In the genomic region with DNA sequence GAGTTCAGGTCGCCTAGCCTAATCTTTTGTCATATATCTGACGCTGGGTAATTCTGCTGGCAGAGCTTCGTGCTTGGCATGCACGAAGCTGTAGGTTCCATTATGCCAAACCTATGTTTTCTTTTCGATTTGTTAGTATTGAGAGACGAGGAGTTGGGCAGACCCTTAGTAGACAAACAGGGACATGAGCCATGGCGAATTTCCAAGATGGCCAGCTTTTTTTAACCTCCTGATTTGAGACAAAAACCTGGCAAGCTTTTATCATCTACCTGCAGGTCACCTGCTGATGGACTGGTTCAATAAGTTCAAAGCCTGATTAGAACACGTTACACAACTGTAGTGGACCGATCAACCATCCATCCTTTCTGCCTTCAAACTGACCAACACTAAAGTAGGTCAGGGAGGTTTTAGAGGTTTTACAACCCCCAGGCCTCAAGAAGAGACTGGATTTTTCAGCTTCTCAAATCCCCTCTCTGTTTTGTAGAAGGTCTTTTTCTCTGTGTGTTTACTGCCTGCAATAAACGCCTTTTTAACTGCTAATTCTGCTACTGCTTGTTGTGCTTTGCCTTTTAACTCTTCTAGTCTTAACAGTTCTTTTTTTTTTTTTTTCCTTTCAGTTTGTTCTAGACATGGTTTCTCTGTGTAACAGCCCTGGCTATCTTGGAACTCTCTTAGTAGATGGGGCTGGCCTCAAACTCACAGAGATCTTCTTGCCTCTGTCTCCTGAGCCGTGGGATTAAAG, we compare ENCODE assay signal across 8 mouse cellular contexts. TPM values are rescaled to one million over a fixed set of nuclear protein-coding genes. Genes with fewer than 3 reads are reported as not detected.
A peak's percentile ranks its signal among the peaks of the same experiment; 100 is the strongest.
DNase-seq lines count a peak whose midpoint lies in the region; ATAC-seq and TF ChIP-seq lines count a peak whose summit lies in the region.

No protein-coding gene starts in this region.

- H3K27me3 ChIP-seq in heart, embryonic 12.5 days (replicated peaks) = no peaks in the 10 kb centered on the region
- H3K27me3 ChIP-seq in limb, embryonic 10.5 days (ENCODE audit: low read depth, poor library complexity, severe bottlenecking) = no peaks in the 10 kb centered on the region
- H3K27me3 ChIP-seq in myocyte (ENCODE audit: control insufficient read depth, insufficient read depth, insufficient read length) = no peaks in the 10 kb centered on the region

- no peaks in the 10 kb centered on the region for H3K9me3 ChIP-seq in heart, embryonic 12.5 days (replicated peaks)
- H3K9me3 ChIP-seq in limb, embryonic 10.5 days (replicated peaks) = no peaks in the 10 kb centered on the region

- peak; percentile 42 for DNase-seq in cerebellum, adult 11 months
- DNase-seq in cerebellum, postnatal 25 days = no peak
- DNase-seq in right cerebral cortex, postnatal 14 days = peak; percentile 9
- DNase-seq in right cerebral cortex, adult 2 months (ENCODE audit: low spot score in 2 of 2) = no peak
- DNase-seq in limb, embryonic 10.5 days (ENCODE audit: low spot score) = no peak
- no peak for DNase-seq in frontal cortex, adult 2 months (ENCODE audit: extremely low spot score in 1 of 2, low spot score in 1 of 2)

- peak overlapping the region; percentile 98 for H3K27ac ChIP-seq in heart, embryonic 12.5 days (ENCODE audit: poor library complexity, severe bottlenecking)
- H3K27ac ChIP-seq in limb, embryonic 10.5 days = peak overlapping the region; percentile 97

- peak overlapping the region; percentile 98 for H3K4me3 ChIP-seq in heart, embryonic 12.5 days
- peak overlapping the region; percentile 92 for H3K4me3 ChIP-seq in limb, embryonic 10.5 days
- H3K4me3 ChIP-seq in myocyte = peak overlapping the region; percentile 61

- ATAC-seq in heart, embryonic 12.5 days (ENCODE audit: insufficient number of reproducible peaks, low FRiP score) = no peak

- peaks cover 17% of the 10 kb centered on the region for H3K4me1 ChIP-seq in heart, embryonic 12.5 days (replicated peaks)
- peaks cover 18% of the 10 kb centered on the region for H3K4me1 ChIP-seq in limb, embryonic 10.5 days

- WGBS in heart, embryonic 12.5 days = 31% methylated on average over 11 of the region's 11 CpGs
- 28% methylated on average over 11 of the region's 11 CpGs for WGBS in limb, embryonic 10.5 days

- peak overlapping the region; percentile 79 for H3K4me2 ChIP-seq in heart, embryonic 12.5 days
- peak overlapping the region; percentile 89 for H3K4me2 ChIP-seq in myocyte (ENCODE audit: low read depth)

- no peak for TF ChIP-seq POLR2A in myocyte (IDR thresholded peaks at IDR 0.05; ENCODE audit: insufficient read length, low read depth)

- peak overlapping the region; percentile 92 for H3ac ChIP-seq in myocyte (ENCODE audit: control insufficient read depth, insufficient read length)

- peak overlapping the region; percentile 8; the same call in 1 of the 2 replicates for H3K9ac ChIP-seq in heart, embryonic 12.5 days

- peaks cover 36% of the 10 kb centered on the region for H3K79me2 ChIP-seq in myocyte (ENCODE audit: control insufficient read depth, insufficient read depth)

- no peaks in the 10 kb centered on the region for H3K36me3 ChIP-seq in heart, embryonic 12.5 days
- peaks cover 8% of the 10 kb centered on the region for H3K36me3 ChIP-seq in limb, embryonic 10.5 days
- peaks cover 3% of the 10 kb centered on the region for H3K36me3 ChIP-seq in myocyte (ENCODE audit: control insufficient read depth, insufficient read depth)

TF ChIP-seq in myocyte, 11 proteins besides CTCF, POLR2A, EP300 and RAD21:
- TF ChIP-seq USF1 (IDR thresholded peaks at IDR 0.05; ENCODE audit: low read depth) (no peak), CEBPB (IDR thresholded peaks at IDR 0.05; ENCODE audit: insufficient read depth, poor library complexity, severe bottlenecking) (no peak), MAX (IDR thresholded peaks at IDR 0.05; ENCODE audit: low read depth) (no peak), POLR2AphosphoS2 (IDR thresholded peaks at IDR 0.05; ENCODE audit: insufficient read length, low read depth) (no peak), TCF3 (IDR thresholded peaks at IDR 0.05; ENCODE audit: insufficient read length, low read depth) (no peak), MYOD1 (IDR thresholded peaks at IDR 0.05; ENCODE audit: control insufficient read depth in 1 of 3, insufficient read length in 2 of 3, low read depth in 2 of 3) (no peak), TCF12 (IDR thresholded peaks at IDR 0.05; ENCODE audit: insufficient read depth, poor library complexity, severe bottlenecking) (no peak), E2F4 (IDR thresholded peaks at IDR 0.05; ENCODE audit: insufficient read depth) (no peak), MYOG (IDR thresholded peaks at IDR 0.05; ENCODE audit: control insufficient read depth in 1 of 3, insufficient read depth in 1 of 3, insufficient read length in 2 of 3, low read depth in 2 of 3) (no peak), REST (IDR thresholded peaks at IDR 0.05; ENCODE audit: insufficient read depth, insufficient read length) (no peak), SRF (IDR thresholded peaks at IDR 0.05; ENCODE audit: control insufficient read depth, insufficient read length, low read depth) (no peak)

RNA-seq across cellular contexts. Expression of a gene that starts 0.8 kb away (rescaled TPM):
- polyA plus RNA-seq in heart, embryonic 12.5 days (2016; fragmentation: Nextera tagmentation; extraction: Ambion mirVana) = 22.5 and 23.9 TPM in 2 replicates
- polyA plus RNA-seq in limb, embryonic 10.5 days (2016; fragmentation: Nextera tagmentation; extraction: Ambion mirVana) = 34.9 and 36.1 TPM in 2 replicates
- 6.6 TPM for polyA plus RNA-seq in myocyte (2012; fragmentation: generic; extraction: Trizol)
- polyA plus RNA-seq in frontal cortex, adult 2 months (2012; rRNA removed) = 30.3 and 32.8 TPM in 2 replicates

RNA-seq across cellular contexts. Expression of a gene that starts 1.1 kb away (rescaled TPM):
- polyA plus RNA-seq in heart, embryonic 12.5 days (2016; fragmentation: Nextera tagmentation; extraction: Ambion mirVana) = 0.26 TPM in 1 of 2 replicates, not detected in the other
- 0.26 TPM in 1 of 2 replicates, not detected in the other for polyA plus RNA-seq in limb, embryonic 10.5 days (2016; fragmentation: Nextera tagmentation; extraction: Ambion mirVana)
- polyA plus RNA-seq in myocyte (2012; fragmentation: generic; extraction: Trizol) = 0.04 TPM
- polyA plus RNA-seq in frontal cortex, adult 2 months (2012; rRNA removed) = not detected in 2 replicates

RNA-seq across cellular contexts. Expression of a gene that starts 59.2 kb away (rescaled TPM):
- polyA plus RNA-seq in heart, embryonic 12.5 days (2016; fragmentation: Nextera tagmentation; extraction: Ambion mirVana) = not detected in 2 replicates
- 0.09 TPM in 1 of 2 replicates, not detected in the other for polyA plus RNA-seq in limb, embryonic 10.5 days (2016; fragmentation: Nextera tagmentation; extraction: Ambion mirVana)
- 0.06 TPM for polyA plus RNA-seq in myocyte (2012; fragmentation: generic; extraction: Trizol)
- polyA plus RNA-seq in frontal cortex, adult 2 months (2012; rRNA removed) = 0.04 and 0.12 TPM in 2 replicates

Comparison
In these comparisons a context has a peak if more than half of its experiments do, and no peak if none do; other contexts are left out.
1. DNase-seq: peak in cerebellum, adult 11 months (single experiment) and right cerebral cortex, postnatal 14 days (single experiment); none in cerebellum, postnatal 25 days (0 of 2), right cerebral cortex, adult 2 months (0 of 2), limb, embryonic 10.5 days (single experiment) and frontal cortex, adult 2 months (0 of 2).
2. Peak in every context shown above with its lines, with median percentiles within 50 percentile points of each other: H3K4me3 ChIP-seq.